Mouse (Mus musculus): ENCODE data around the gene D330045A20Rik. TPM values are rescaled to one million over a fixed set of nuclear protein-coding genes. Genes with fewer than 3 reads are reported as not detected.
"Not testable (repeated sequence)": the region's sequence is repeated elsewhere in the genome, so short reads cannot be mapped to it uniquely, and the experiment has no call there.

The D330045A20Rik gene
- polyA plus RNA-seq, 1 experiment, result 0.64 TPM

GRCm38 (mm10) chrX:139562255-139562924 is 82.2 kb downstream of the D330045A20Rik start:
- Histone ChIP-seq H3K4me3 (ENCODE audit: low read depth, low read length) (no peak overlapping the region), H3K4me1 (ENCODE audit: control insufficient read depth, insufficient read depth, low read length) (no peaks in the 10 kb centered on the region), H3K27ac (ENCODE audit: insufficient read depth, low read length) (no peak overlapping the region), H3K36me3 (ENCODE audit: control insufficient read depth, insufficient read depth, low read length, poor library complexity, severe bottlenecking) (no peaks in the 10 kb centered on the region), H3K9me3 (replicated peaks; ENCODE audit: control insufficient read depth, insufficient read depth, low read length, poor library complexity, severe bottlenecking) (no peaks in the 10 kb centered on the region), H3K27me3 (ENCODE audit: control insufficient read depth, insufficient read depth, low read length, poor library complexity, severe bottlenecking) (no peaks in the 10 kb centered on the region), H3K9ac (ENCODE audit: low read depth, poor library complexity, severe bottlenecking) (no peak overlapping the region)
- TF ChIP-seq CTCF (IDR thresholded peaks at IDR 0.05; ENCODE audit: low read depth, low read length), result no peak
- TF ChIP-seq POLR2A (IDR thresholded peaks at IDR 0.05; ENCODE audit: insufficient read depth, low read length), result no peak
- TF ChIP-seq EP300 (IDR thresholded peaks at IDR 0.05; ENCODE audit: insufficient read depth, low read depth, low read length), result no peak

- Histone ChIP-seq H3K9ac (ENCODE audit: low read depth, poor library complexity, severe bottlenecking) (no peak within 1 kb of the TSS), H3K36me3 (ENCODE audit: control insufficient read depth, insufficient read depth, low read length, poor library complexity, severe bottlenecking) (no peaks in the 10 kb centered on the region), H3K9me3 (replicated peaks; ENCODE audit: control insufficient read depth, insufficient read depth, low read length, poor library complexity, severe bottlenecking) (no peaks in the 10 kb centered on the region), H3K4me3 (ENCODE audit: low read depth, low read length) (no peak within 1 kb of the TSS), H3K27me3 (ENCODE audit: control insufficient read depth, insufficient read depth, low read length, poor library complexity, severe bottlenecking) (no peaks in the 10 kb centered on the region), H3K27ac (ENCODE audit: insufficient read depth, low read length) (no peak within 1 kb of the TSS), H3K4me1 (ENCODE audit: control insufficient read depth, insufficient read depth, low read length) (no peaks in the 10 kb centered on the region)
- TF ChIP-seq CTCF (IDR thresholded peaks at IDR 0.05; ENCODE audit: low read depth, low read length) (no peak), EP300 (IDR thresholded peaks at IDR 0.05; ENCODE audit: insufficient read depth, low read depth, low read length) (no peak), POLR2A (IDR thresholded peaks at IDR 0.05; ENCODE audit: insufficient read depth, low read length) (no peak)
Observed at GRCm38 (mm10) chrX:139562925-139563461, 82.8 kb downstream of the D330045A20Rik start, which contains the start of gene Rnf128. Gene Rnf128 (plus strand): TSS chrX:139563316.

GRCm38 (mm10) chrX:139570054-139570453 is 89.9 kb downstream of the D330045A20Rik start:
- TF ChIP-seq POLR2A (IDR thresholded peaks at IDR 0.05; ENCODE audit: insufficient read depth, low read length) (no peak), CTCF (IDR thresholded peaks at IDR 0.05; ENCODE audit: low read depth, low read length) (no peak), EP300 (IDR thresholded peaks at IDR 0.05; ENCODE audit: insufficient read depth, low read depth, low read length) (no peak)
- Histone ChIP-seq H3K4me3 (ENCODE audit: low read depth, low read length) (no peak overlapping the region), H3K27me3 (ENCODE audit: control insufficient read depth, insufficient read depth, low read length, poor library complexity, severe bottlenecking) (no peaks in the 10 kb centered on the region)

GRCm38 (mm10) chrX:139578649-139579278 is 98.6 kb downstream of the D330045A20Rik start:
- Histone ChIP-seq H3K36me3 (ENCODE audit: control insufficient read depth, insufficient read depth, low read length, poor library complexity, severe bottlenecking) (no peaks in the 10 kb centered on the region), H3K27me3 (ENCODE audit: control insufficient read depth, insufficient read depth, low read length, poor library complexity, severe bottlenecking) (no peaks in the 10 kb centered on the region), H3K9me3 (replicated peaks; ENCODE audit: control insufficient read depth, insufficient read depth, low read length, poor library complexity, severe bottlenecking) (no peaks in the 10 kb centered on the region), H3K4me3 (ENCODE audit: low read depth, low read length) (no peak overlapping the region), H3K9ac (ENCODE audit: low read depth, poor library complexity, severe bottlenecking) (no peak overlapping the region), H3K27ac (ENCODE audit: insufficient read depth, low read length) (no peak overlapping the region), H3K4me1 (ENCODE audit: control insufficient read depth, insufficient read depth, low read length) (no peaks in the 10 kb centered on the region)
- TF ChIP-seq CTCF (IDR thresholded peaks at IDR 0.05; ENCODE audit: low read depth, low read length) (no peak), EP300 (IDR thresholded peaks at IDR 0.05; ENCODE audit: insufficient read depth, low read depth, low read length) (no peak), POLR2A (IDR thresholded peaks at IDR 0.05; ENCODE audit: insufficient read depth, low read length) (no peak)

More at GRCm38 (mm10) chrX:139570054-139570453, 89.9 kb downstream of the D330045A20Rik start:
- H3K9ac ChIP-seq (ENCODE audit: low read depth, poor library complexity, severe bottlenecking), result no peak overlapping the region
- H3K27ac ChIP-seq (ENCODE audit: insufficient read depth, low read length), result no peak overlapping the region
- no peaks in the 10 kb centered on the region for H3K36me3 ChIP-seq (ENCODE audit: control insufficient read depth, insufficient read depth, low read length, poor library complexity, severe bottlenecking)
- H3K4me1 ChIP-seq (ENCODE audit: control insufficient read depth, insufficient read depth, low read length), result no peaks in the 10 kb centered on the region
- H3K9me3 ChIP-seq (replicated peaks; ENCODE audit: control insufficient read depth, insufficient read depth, low read length, poor library complexity, severe bottlenecking), result no peaks in the 10 kb centered on the region

DNA sequence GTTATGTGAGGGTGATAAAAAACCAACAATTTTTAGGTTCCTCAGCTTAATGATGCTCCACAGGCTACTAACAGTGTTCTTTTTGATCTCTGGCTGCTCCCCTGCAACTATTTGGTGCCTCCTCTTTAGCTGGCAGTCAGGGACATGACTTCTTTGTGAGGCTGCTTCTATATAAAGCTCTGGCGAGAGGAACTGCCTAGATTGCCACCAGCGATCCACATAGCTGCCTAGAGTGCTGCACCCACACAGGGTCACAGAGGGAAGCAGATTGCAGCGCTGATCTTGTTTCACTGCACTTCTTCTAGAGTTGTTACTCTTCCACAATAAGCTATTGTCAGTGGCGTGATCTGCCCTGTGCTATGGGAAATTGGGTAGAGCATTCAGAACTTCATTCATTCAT is 103.4 kb downstream of the D330045A20Rik start:
- no peak for TF ChIP-seq CTCF (IDR thresholded peaks at IDR 0.05; ENCODE audit: low read depth, low read length)
- TF ChIP-seq EP300 (IDR thresholded peaks at IDR 0.05; ENCODE audit: insufficient read depth, low read depth, low read length), result no peak
- TF ChIP-seq POLR2A (IDR thresholded peaks at IDR 0.05; ENCODE audit: insufficient read depth, low read length), result no peak

DNA sequence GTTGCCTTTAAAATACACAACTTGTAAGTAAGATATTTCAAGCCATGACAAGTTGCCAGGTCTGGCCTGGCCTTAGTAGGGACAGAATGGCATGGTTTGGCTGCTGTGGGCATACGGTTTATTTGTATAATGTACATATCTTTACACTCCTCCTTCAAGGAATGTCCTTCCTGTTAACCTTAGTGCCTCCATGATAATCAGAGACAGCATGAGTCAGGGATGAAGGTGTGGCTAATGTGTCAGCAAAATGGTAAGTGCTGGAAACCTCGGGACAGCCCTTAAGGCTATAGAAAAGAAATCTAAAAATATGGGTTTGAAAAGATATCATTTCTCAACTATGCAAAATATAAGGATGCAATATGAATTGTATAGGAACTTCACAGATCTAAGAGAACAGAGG is 106.5 kb downstream of the D330045A20Rik start:
- not testable (repeated sequence) for H3K9ac ChIP-seq (ENCODE audit: low read depth, poor library complexity, severe bottlenecking); H3K9me3 ChIP-seq (replicated peaks; ENCODE audit: control insufficient read depth, insufficient read depth, low read length, poor library complexity, severe bottlenecking); H3K27me3 ChIP-seq (ENCODE audit: control insufficient read depth, insufficient read depth, low read length, poor library complexity, severe bottlenecking); H3K27ac ChIP-seq (ENCODE audit: insufficient read depth, low read length); H3K36me3 ChIP-seq (ENCODE audit: control insufficient read depth, insufficient read depth, low read length, poor library complexity, severe bottlenecking); H3K4me3 ChIP-seq (ENCODE audit: low read depth, low read length); H3K4me1 ChIP-seq (ENCODE audit: control insufficient read depth, insufficient read depth, low read length)

More for the DNA sequence above, 103.4 kb downstream of the D330045A20Rik start:
- Histone ChIP-seq H3K27me3 (ENCODE audit: control insufficient read depth, insufficient read depth, low read length, poor library complexity, severe bottlenecking) (no peaks in the 10 kb centered on the region), H3K4me1 (ENCODE audit: control insufficient read depth, insufficient read depth, low read length) (no peaks in the 10 kb centered on the region), H3K27ac (ENCODE audit: insufficient read depth, low read length) (no peak overlapping the region), H3K36me3 (ENCODE audit: control insufficient read depth, insufficient read depth, low read length, poor library complexity, severe bottlenecking) (no peaks in the 10 kb centered on the region), H3K9me3 (replicated peaks; ENCODE audit: control insufficient read depth, insufficient read depth, low read length, poor library complexity, severe bottlenecking) (no peaks in the 10 kb centered on the region), H3K4me3 (ENCODE audit: low read depth, low read length) (no peak overlapping the region), H3K9ac (ENCODE audit: low read depth, poor library complexity, severe bottlenecking) (no peak overlapping the region)
